Mouse (Mus musculus) fibroblast of lung, adult 2 months (primary cell): Measurements from ENCODE around the gene Hexa.
A peak's percentile ranks its signal among the peaks of the same experiment; 100 is the strongest.

ENCODE experiments used
- DNase-seq: peaks from one replicate; pipeline ENCODE4 v3.0.0-alpha.2; 2011; ENCODE audit warnings: low read depth

Gene Hexa

DNA sequence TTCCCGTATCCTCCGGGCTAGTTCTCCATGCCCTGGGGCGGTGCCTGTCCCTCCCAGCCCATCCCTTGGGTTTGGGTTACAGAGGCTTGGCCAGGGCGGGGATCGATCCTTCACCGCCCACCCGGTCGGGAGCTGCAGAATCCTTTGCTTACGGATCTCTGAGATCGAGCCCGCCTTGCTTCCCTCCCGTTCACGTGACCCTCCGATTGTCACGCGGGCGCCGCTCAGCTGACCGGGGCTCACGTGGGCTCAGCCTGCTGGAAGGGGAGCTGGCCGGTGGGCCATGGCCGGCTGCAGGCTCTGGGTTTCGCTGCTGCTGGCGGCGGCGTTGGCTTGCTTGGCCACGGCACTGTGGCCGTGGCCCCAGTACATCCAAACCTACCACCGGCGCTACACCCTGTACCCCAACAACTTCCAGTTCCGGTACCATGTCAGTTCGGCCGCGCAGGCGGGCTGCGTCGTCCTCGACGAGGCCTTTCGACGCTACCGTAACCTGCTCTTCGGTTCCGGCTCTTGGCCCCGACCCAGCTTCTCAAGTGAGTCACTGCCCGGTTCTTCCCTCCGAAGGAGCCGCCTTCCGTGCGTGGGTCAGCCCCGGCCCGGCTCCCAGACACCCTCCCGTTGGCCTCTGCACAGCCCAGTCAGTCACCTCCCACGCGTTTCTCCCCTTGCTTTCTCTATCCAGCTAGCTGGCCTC, at the start of gene Hexa, which contains the start of gene Tmem202:
Gene Hexa, plus strand, starts transcription at position 100 of the 697 bp plus-strand sequence.
Gene Tmem202, minus strand, starts transcription at position 407 of the 697 bp plus-strand sequence.
- DNase-seq, result peak; percentile 83

DNA sequence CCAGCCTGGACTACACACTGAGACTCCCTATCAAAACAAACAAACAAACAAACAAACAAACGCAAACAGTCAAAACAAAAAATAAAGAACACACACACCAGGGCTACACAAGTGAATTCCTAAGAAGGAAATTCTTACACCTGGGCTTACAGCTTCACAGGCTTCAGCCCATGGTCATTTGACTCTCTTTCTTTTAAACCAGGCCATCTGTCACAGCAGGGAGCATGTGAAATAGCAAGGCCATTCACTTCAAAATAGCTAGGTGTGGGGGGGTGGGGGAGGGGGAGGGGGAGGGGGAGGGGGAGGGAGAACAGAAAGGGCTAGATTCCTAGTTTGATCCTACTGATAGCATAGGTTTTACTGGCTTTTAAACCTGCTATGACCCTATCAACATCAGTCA, 31.2 kb upstream of the Hexa start:
- no peak for DNase-seq

GRCm38 (mm10) chr9:59512381-59512780, 27.0 kb upstream of the Hexa start:
- no peak for DNase-seq

- no peak for DNase-seq
These were observed 24.3 kb upstream of the Hexa start for GRCm38 (mm10) chr9:59515069-59515468.

DNA sequence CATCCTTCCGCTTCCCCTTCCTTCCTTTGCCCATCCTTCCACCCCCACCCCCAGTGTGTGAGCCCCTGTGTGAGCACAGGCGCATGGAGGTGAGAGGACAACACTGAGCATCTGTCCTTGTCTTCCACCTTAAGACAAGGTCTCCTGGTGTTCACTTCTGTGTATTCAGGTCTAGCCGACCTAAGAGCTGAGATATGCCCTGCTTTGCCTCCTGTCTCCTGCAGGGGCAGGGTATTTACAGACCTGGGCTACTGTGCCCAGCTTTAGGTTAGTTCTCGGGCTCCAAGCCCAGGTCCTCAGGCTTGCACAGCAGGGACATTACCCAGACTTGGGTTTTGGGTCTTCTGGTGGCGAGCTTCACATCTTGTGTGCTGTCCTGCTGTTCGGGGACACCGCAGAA, 22.2 kb upstream of the Hexa start:
- no peak for DNase-seq

DNA sequence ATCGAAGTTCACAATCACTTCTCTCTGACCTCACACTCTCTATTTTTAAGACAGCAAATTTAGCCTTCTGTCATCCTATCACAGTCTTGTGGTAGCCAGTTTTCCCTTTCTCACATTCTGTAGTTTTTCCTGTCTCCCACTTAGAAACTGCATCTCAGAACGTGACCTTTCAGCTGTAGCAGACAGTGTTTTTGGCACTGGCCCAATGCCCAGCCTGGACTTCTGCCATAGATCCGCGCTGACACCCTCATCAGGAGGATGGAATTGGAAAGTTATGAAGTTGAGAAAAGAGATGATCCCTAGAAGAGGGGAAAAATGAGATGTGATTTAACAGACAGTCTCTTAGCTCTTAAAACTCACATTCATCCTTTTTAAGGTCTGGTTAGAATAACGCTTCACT, 20.4 kb upstream of the Hexa start:
- no peak for DNase-seq

DNA sequence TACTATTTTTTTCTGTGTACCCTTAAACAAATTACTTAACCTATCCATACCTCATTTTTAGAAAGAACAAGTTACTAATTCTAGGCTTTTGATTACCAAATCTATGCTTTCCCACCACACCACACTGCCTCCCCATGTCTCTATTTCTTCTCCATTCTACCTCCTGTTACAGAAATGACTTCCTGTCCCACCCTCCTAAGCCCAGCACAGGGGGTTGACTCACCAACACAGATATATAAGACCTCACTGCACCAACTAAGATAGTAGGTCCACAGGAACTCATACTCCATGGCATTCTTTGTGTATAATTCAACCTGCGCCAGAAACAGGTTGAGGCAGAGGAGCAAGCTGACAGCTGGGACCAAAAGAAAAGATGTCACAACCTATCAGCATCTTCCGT, 19.9 kb upstream of the Hexa start:
- no peak for DNase-seq

- no peak for DNase-seq
These were observed 16.4 kb upstream of the Hexa start for GRCm38 (mm10) chr9:59522906-59523305.

DNA sequence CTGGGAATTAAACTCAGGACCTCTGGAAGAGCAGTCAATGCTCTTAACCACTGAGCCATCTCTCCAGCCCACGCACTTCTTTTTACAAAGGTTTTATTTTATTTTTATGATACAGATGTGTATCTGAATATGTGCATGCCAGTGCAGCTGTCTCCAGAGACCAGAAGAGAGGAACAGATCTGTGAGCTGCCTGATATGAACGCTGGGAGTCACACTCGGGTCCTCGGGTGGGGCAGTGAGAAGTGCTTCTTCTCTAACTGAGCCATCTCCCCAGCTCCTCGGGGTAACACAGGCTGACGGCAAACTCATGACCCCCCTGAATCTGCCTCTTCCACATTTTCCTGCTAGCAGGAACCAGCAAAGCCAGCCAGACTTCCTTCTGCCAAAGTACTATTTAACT, 12.6 kb upstream of the Hexa start:
- DNase-seq, result no peak

GRCm38 (mm10) chr9:59527580-59527979, 11.8 kb upstream of the Hexa start:
- no peak for DNase-seq

DNA sequence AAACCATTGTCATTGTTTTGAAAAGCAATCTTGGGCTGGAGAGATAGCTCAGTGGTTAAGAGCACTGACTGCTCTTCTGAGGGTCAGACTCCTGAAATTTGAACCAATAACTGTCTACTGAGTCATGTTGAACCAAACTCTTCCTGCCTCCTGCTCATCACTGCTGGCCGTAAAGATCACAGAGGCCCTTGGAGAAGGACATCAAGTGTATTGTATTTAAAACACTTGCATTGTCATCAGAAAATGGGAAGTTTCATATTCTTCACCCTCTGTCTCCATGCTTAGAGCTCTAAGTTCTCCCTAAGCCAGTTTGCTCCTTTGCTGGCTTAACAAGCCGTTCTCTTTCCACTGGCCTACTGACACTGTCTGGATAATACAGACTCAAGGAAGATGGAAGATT, 11.1 kb upstream of the Hexa start:
- no peak for DNase-seq

- no peak for DNase-seq
These were observed 7.7 kb upstream of the Hexa start for GRCm38 (mm10) chr9:59531645-59532044.

- DNase-seq, result no peak
These were observed 5.9 kb upstream of the Hexa start for GRCm38 (mm10) chr9:59533422-59533821.

- DNase-seq, result peak; percentile 83
These were observed 5.5 kb upstream of the Hexa start for GRCm38 (mm10) chr9:59533889-59534288.

DNA sequence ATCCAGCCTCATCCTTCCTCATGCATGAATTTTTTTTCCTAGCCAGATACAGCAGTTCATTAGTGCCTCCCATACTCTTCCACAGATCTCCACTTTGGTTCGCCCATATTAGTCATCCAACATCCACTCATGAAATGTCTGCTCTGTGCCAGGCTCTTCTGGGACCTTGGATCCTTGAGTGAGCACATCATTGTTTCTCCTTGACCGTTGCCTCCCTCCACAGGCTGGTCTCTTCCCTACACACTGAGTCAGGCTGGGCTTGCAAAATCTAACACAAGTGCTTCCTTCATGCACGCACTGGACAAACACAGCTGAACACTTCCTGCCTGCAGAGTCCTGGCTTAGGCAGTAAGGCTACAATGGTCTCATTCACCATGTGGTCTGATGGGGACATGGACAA, 1.7 kb upstream of the Hexa start:
- DNase-seq, result peak; percentile 91

GRCm38 (mm10) chr9:59541617-59542016, 2.3 kb downstream of the Hexa start:
- DNase-seq, result no peak

DNA sequence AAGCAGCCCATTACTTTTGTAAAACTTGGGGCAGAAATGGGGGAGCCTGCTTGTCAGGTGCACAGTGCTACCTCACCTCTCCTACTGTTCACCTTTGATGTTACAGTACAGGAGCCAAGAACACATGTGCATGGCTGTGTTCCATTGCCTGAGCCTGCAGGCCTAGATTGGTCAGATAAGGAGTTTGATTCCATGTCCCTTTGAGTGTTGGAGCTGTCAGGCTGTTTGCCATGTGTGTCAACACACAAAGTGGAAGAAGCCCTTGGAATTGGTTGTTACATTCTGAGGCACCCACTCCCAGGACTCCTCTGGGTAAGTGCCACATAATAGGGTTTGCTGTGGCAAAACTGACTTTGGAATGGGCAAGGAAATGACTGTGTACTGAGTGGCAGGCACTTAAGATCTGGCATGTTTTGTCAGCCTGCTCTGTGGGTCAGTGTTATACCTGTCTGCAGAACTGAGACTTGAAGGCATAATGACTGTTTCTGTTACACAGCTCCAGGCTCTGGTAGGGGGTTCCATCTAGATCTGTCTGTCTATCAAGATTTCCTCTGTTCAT, 3.5 kb downstream of the Hexa start:
- DNase-seq, result no peak

- DNase-seq, result no peak
These were observed 5.4 kb downstream of the Hexa start for GRCm38 (mm10) chr9:59544739-59545138.

GRCm38 (mm10) chr9:59547869-59548268, 8.5 kb downstream of the Hexa start:
- no peak for DNase-seq

DNA sequence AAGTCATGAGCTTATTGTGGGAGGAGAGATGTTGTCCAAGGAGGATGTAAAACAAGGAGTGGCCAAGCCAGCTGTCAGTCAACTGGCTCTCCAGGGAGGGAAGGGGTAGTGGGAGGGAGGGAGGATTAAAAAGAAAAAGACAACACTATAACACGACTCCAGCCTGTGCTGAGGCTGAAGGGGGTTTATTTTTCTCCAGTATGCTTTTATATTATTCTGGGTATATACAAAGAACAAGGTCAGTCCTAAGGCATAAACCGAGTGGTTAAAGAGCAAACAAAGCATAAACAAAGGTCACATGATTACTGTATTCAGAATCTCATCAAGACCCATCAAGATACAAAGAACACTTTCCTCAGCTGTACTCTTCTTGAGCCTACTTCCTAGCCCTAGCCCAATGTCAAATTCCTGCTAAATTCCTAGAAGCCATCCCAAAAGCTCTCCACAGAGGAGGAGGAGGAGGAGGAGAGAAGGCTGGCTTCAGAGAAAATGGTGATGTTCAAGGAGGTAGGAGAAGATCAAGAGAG, 9.7 kb downstream of the Hexa start:
- DNase-seq, result no peak

DNA sequence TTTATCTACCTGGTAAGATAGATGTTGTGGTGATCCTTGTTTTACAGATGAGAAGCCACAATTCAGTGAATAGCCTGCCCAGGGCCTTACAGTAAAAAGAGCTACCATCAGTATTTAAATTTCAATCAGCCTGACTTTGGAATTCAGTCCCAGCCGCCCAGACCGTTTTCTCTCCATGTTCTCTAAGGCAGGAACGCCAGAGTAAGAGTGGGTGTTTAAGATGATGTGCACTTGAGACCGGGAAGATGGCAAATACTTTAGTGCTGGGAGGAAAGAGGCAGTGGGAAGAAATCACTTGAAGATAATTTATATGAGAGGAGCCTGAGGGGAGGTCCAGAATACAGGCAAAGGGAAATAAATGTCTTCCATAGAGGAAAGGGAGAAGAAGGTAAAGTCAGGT, 10.7 kb downstream of the Hexa start:
- no peak for DNase-seq

- DNase-seq, result no peak
These were observed 11.7 kb downstream of the Hexa start for GRCm38 (mm10) chr9:59551017-59551416.

- no peak for DNase-seq
These were observed 12.3 kb downstream of the Hexa start for GRCm38 (mm10) chr9:59551620-59552031.

- no peak for DNase-seq
These were observed 13.3 kb downstream of the Hexa start for GRCm38 (mm10) chr9:59552610-59553009.
